Mouse (Mus musculus) frontal cortex, postnatal 36 days (tissue): ENCODE data around the gene Celsr2.
A peak's percentile ranks its signal among the peaks of the same experiment; 100 is the strongest.

Experiments
- DNase-seq, 2 experiments: peaks; one replicate each; pipeline ENCODE4 v3.0.0; 2022; ENCODE audit warnings: low spot score in 2 of 2

Celsr2 gene

GRCm38 (mm10) chr3:108381945-108382875, 33.1 kb downstream of the Celsr2 start:
- DNase-seq, result no peak

GRCm38 (mm10) chr3:108380695-108381094, 34.7 kb downstream of the Celsr2 start:
- DNase-seq, result no peak

GRCm38 (mm10) chr3:108378875-108379663, 36.3 kb downstream of the Celsr2 start:
- DNase-seq, result no peak

DNA sequence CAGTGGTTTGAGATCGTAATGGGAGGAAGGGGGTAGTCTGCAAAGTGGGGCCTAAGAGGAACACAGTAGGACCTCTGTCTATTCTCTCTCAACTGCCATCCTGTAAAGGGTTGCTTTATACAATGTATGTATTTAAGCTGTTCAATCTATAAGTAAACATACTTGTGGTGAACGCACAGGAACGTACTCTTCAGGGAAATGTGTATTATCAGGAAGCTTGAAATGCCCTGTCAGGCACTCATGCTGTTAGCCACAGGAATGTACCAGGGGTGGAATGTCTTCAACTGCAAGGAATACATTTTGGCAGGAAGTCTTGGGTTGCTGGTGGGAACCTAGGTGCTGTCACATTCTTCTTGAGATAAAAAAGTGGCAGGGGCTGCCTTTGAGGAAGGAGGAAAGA, 42.7 kb downstream of the Celsr2 start:
- DNase-seq, result no peak

- no peak for DNase-seq
Measured at GRCm38 (mm10) chr3:108372274-108372673, 43.1 kb downstream of the Celsr2 start.

DNA sequence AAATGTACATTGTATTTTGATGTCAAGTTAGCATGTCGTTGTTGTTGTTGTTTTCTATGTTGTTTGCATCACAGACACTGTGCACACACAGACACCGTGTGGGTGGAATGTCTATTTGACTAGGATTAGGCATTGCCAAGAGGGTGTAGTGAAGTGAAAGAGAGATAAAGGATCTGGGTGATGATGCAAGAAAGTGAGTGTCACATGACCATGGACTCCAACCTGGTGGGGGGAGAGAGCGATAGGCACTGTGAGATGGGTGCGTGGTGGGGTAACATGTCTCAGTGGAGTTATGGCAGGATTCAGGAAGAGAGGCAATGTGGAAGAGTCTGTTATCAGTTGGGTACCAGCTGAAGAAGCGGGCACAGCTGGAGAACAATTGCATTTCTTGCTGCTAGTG, 46.6 kb downstream of the Celsr2 start:
- no peak for DNase-seq

DNA sequence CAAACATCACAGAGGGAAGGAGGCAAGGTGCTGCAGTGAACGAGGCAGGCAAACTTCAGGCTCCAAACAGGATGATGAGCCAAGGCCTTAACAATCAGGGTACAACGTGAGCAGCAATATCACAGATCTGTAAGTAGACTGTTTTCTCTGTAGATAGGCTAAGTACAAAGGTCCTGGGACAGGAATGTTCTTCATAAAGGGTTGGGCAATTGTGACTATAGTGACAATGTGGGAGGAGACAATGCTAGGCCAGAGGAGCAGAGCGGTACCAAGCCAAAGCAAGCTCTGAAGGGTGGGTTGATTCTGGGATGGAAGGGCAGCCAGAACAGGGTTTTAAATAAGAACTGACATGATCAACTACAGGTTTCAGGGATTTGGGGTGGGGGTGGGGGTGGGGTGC, 47.5 kb downstream of the Celsr2 start:
- no peak for DNase-seq

GRCm38 (mm10) chr3:108367173-108367572, 48.2 kb downstream of the Celsr2 start:
- DNase-seq, result no peak

- DNase-seq, result no peak
Measured at GRCm38 (mm10) chr3:108364270-108364995, 50.9 kb downstream of the Celsr2 start, which contains the start of gene Mybphl. TSS of gene Mybphl (plus strand) at chr3:108364911.

- no peak for DNase-seq
Measured at GRCm38 (mm10) chr3:108363626-108364025, 51.7 kb downstream of the Celsr2 start.

DNA sequence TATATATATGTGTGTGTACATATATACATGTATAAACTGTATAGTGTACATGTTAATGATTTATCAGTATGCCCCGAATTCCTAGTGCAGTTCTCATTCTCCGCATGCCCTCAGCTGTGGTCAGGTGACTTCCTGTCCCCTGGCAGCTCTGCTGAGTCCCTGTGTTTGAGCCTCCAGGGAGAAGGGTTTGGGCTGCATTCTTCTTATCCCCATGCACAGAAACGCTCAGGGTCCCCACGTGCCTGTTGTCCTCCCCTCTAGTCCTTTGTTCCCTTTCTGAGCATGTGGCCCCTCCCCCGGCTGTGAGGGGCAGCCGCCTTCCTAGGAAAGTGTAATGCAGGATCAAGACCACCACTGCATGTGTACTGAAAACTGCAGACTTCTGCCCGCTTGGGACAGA, 54.5 kb downstream of the Celsr2 start:
- no peak for DNase-seq

DNA sequence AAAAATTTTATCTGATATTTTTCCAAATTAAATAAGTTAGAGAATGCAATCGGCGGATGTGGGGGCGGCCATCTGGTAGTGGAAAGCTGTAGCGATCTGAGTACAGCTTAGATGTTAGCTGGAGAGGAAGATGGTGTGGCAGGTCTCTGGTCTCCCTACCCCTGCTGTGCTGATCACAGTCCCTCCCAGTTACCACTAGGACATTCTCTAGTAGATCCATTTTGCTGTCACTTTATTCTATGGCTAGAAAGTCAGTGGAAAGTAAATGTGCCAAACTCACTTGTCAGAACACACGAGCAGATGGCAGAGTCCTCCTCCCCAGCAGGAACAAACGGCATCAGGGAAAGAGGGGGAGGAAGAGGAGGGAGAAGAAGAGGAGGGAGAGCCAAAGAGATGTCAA, 56.9 kb downstream of the Celsr2 start:
- DNase-seq, result peak; percentile 68 to 72

- peak in 1 of 2 experiments; percentile 41 for DNase-seq
Measured at GRCm38 (mm10) chr3:108357051-108357450, 58.3 kb downstream of the Celsr2 start.

DNA sequence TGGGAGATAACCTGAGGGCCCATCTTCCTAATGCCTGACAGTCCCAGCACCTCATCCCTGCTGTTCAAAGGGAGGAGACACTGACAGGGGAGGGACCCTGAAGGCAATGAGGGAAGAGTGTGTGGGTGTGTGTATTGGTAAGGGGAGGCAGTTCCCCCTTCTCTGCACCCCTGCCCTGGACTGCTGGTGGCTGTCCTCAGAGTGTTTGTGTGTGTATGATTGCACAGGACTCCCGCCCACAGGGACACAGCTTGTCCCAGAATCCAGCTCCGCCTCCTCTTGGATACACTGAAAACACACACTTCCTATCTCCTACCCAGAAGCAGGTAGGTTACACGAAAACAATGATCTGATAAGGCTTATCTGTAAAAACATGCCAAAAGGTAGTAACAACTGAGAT, 60.1 kb downstream of the Celsr2 start:
- no peak for DNase-seq

- DNase-seq, result no peak
Measured at GRCm38 (mm10) chr3:108348376-108348775, 67.0 kb downstream of the Celsr2 start.

- DNase-seq, result no peak
Measured at GRCm38 (mm10) chr3:108345855-108346254, 69.5 kb downstream of the Celsr2 start.

GRCm38 (mm10) chr3:108342185-108342584, 73.2 kb downstream of the Celsr2 start:
- no peak for DNase-seq

GRCm38 (mm10) chr3:108341040-108341439, 74.3 kb downstream of the Celsr2 start:
- no peak for DNase-seq
